Mouse (Mus musculus) lung, embryonic 15.5 days (tissue): Measurements from ENCODE around the gene Gm16503. TPM values are rescaled to one million over a fixed set of nuclear protein-coding genes. Genes with fewer than 3 reads are reported as not detected.
"Not testable (repeated sequence)": the region's sequence is repeated elsewhere in the genome, so short reads cannot be mapped to it uniquely, and the experiment has no call there.

ENCODE experiments used
- ATAC-seq: fragments of 200-750 bp; cut with Nextera tagmentation; 2 replicates; pipeline ENCODE4 v1.8.0; 2017; ENCODE audit warnings: moderate number of reproducible peaks, borderline replicate concordance; ENCODE audit not compliant: low FRiP score, low TSS enrichment; ENCODE audit errors: extremely low read depth
- H3K27ac ChIP-seq: fragments of 300-500 bp; sonication (generic); 2 replicates; pipeline ENCODE4 v1.5.1; 2015; ENCODE audit warnings: moderate library complexity, mild to moderate bottlenecking, inconsistent platforms
- H3K27me3 ChIP-seq: fragments of 300-500 bp; sonication (generic); 2 replicates; pipeline ENCODE4 v1.6.1; 2015; ENCODE audit warnings: inconsistent platforms
- H3K36me3 ChIP-seq: fragments of 300-500 bp; sonication (generic); 2 replicates; pipeline ENCODE4 v1.6.1; 2015; ENCODE audit warnings: inconsistent platforms
- H3K4me1 ChIP-seq: fragments of 300-500 bp; sonication (generic); 2 replicates; pipeline ENCODE4 v1.6.1; 2015; ENCODE audit warnings: inconsistent platforms
- H3K4me2 ChIP-seq: fragments of 300-500 bp; sonication (generic); 2 replicates; pipeline ENCODE4 v1.6.1; 2015; ENCODE audit warnings: inconsistent platforms, mild to moderate bottlenecking, moderate library complexity
- H3K4me3 ChIP-seq: fragments of 300-500 bp; sonication (generic); 2 replicates; pipeline ENCODE4 v1.5.1; 2015; ENCODE audit warnings: mild to moderate bottlenecking, inconsistent platforms
- H3K9ac ChIP-seq: fragments of 300-500 bp; sonication (generic); 2 replicates; pipeline ENCODE4 v1.6.1; 2015; ENCODE audit warnings: inconsistent platforms
- H3K9me3 ChIP-seq: fragments of 300-500 bp; sonication (generic); 2 replicates; pipeline ENCODE4 v1.6.1; 2016; ENCODE audit warnings: inconsistent platforms
- WGBS: fragments of 180-500 bp; shearing (Covaris S2); methylation state at CpG from one replicate; pipeline ENCODE4 v1.1.7; 2015; 5-methylcytosine and 5-hydroxymethylcytosine counted together
- polyA plus RNA-seq: library from polyadenylated mRNA; unstranded; fragments of >200 nt; fragmentation: Nextera tagmentation; extraction: Ambion mirVana; gene quantifications from 2 replicates; pipeline ENCODE4 v1.2.1, GENCODE M21; 2015

The Gm16503 gene
- polyA plus RNA-seq, 1 experiment from 2014 or later = 0.22 TPM

GRCm38 (mm10) chr4:147554361-147554760, 14.3 kb downstream of the Gm16503 start:
- H3K27me3 ChIP-seq, H3K4me3 ChIP-seq, H3K4me1 ChIP-seq, ATAC-seq, H3K9me3 ChIP-seq, H3K4me2 ChIP-seq, H3K27ac ChIP-seq, H3K36me3 ChIP-seq, H3K9ac ChIP-seq: not testable (repeated sequence)
- 63% methylated on average over 2 of the region's 2 CpGs for WGBS

- H3K4me3 ChIP-seq, ATAC-seq, H3K4me2 ChIP-seq, H3K4me1 ChIP-seq, H3K27me3 ChIP-seq, H3K27ac ChIP-seq, H3K9ac ChIP-seq, H3K36me3 ChIP-seq, H3K9me3 ChIP-seq: not testable (repeated sequence)
- WGBS = 41% methylated on average over 1 of the region's 1 CpGs
These were observed 16.9 kb downstream of the Gm16503 start for GRCm38 (mm10) chr4:147556921-147557320.

- H3K36me3 ChIP-seq, H3K27me3 ChIP-seq, H3K4me2 ChIP-seq, H3K4me3 ChIP-seq, H3K9ac ChIP-seq, H3K9me3 ChIP-seq, H3K4me1 ChIP-seq, ATAC-seq, H3K27ac ChIP-seq: not testable (repeated sequence)
These were observed 18.0 kb downstream of the Gm16503 start for GRCm38 (mm10) chr4:147558011-147558410.

DNA sequence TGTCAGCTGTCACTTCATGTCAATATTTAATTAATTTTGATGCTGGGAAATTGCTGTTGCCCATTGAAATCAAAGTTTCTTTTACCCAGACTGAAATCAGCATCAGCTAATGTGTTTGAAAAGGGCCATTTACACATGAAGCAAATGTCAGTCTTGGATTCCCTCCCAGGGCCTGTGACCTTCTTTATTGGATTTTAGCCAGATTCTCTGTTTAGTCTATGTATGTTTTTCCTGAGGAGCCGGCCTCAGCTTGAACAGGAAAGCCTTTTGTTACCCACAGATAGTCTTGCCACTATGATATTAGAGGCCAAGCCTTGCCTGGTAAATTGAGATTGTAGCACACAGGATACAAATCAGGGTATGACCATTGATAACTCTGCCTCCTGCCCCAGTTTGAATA, 19.1 kb downstream of the Gm16503 start:
- not testable (repeated sequence) for H3K36me3 ChIP-seq, H3K9me3 ChIP-seq, H3K9ac ChIP-seq, ATAC-seq, H3K27me3 ChIP-seq, H3K4me1 ChIP-seq, H3K4me3 ChIP-seq, H3K27ac ChIP-seq, H3K4me2 ChIP-seq
- WGBS = 24% methylated on average over 1 of the region's 1 CpGs

DNA sequence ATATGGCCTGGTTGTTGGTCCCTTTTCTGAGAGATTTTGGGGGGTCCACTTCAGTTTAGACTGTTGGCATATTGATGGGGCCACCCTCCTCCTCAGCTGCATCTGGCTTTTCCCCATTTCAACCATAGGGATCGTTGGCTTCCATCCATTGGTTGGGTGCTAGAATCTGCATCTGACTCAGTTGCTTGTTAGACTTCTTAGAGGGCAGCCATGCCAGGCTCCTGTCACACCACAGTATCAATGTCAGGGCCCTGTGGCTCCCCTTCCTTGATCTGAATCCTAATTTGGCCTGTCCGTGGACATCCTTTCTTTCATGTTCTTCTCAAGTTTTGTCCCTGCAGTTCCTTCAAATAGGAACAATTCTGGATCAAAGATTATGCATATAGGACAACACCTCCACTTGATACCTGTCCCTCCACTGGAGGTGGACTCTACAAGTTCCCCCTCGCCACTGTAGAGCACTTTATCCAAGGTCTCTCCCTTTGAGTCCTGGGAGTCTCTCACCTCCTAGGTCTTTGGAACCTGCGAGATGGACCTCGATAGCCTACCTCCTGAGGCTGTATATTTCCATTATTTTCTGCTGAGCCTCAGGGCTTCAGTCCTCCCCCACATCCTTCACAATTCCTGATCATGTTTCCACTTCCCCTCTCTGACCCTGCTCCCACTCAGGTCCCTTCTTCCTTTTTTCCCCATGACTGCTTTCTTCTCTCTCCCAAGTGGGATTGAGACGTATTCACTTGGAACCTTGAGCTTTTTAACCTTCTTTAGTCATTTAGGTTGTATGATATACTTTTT, 25.6 kb downstream of the Gm16503 start:
- Histone ChIP-seq H3K27me3 (no peaks in the 10 kb centered on the region), H3K9ac (no peak overlapping the region), H3K4me1 (no peaks in the 10 kb centered on the region), H3K27ac (no peak overlapping the region), H3K4me2 (no peak overlapping the region), H3K36me3 (no peaks in the 10 kb centered on the region), H3K9me3 (peaks cover 12% of the 10 kb centered on the region), H3K4me3 (no peak overlapping the region)
- ATAC-seq = no peak
- WGBS = 70% methylated on average over 6 of the region's 6 CpGs

- H3K36me3 ChIP-seq, H3K4me3 ChIP-seq, H3K27me3 ChIP-seq, H3K27ac ChIP-seq, H3K9ac ChIP-seq, H3K4me2 ChIP-seq, ATAC-seq, H3K4me1 ChIP-seq: not testable (repeated sequence)
- WGBS = 75% methylated on average over 8 of the region's 8 CpGs
- peaks cover 17% of the 10 kb centered on the region; the same call in 1 of the 2 replicates for H3K9me3 ChIP-seq
These were observed 31.1 kb downstream of the Gm16503 start for GRCm38 (mm10) chr4:147571156-147571555.

DNA sequence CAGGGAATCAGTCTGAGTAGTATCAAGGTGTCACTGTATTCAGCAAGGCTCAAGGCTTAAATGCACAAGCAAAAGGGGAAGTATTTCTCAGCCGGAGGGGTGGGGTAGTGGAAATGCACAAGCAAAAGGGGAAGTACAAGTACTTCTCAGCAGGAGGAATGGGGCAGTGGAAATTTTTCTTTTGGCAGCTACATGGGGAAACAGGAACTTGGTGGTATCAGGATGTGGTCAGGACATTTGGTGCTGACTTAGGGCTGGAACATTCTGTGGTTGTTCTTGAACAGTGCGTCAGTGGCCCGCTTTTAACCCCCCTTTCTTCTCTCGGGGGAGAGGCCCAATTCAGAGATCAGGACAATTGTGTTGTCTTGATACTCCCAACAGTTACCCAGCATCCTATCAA, 39.4 kb downstream of the Gm16503 start:
- not testable (repeated sequence) for H3K27ac ChIP-seq, H3K4me1 ChIP-seq, H3K27me3 ChIP-seq, H3K4me2 ChIP-seq, H3K9ac ChIP-seq, ATAC-seq, H3K36me3 ChIP-seq, H3K4me3 ChIP-seq
- 89% methylated on average over 4 of the region's 4 CpGs for WGBS
- H3K9me3 ChIP-seq = peaks cover 18% of the 10 kb centered on the region

- Histone ChIP-seq H3K4me3 (no peak overlapping the region), H3K27me3 (no peaks in the 10 kb centered on the region), H3K36me3 (no peaks in the 10 kb centered on the region), H3K9ac (no peak overlapping the region), H3K4me2 (no peak overlapping the region), H3K9me3 (peaks cover 36% of the 10 kb centered on the region), H3K27ac (no peak overlapping the region), H3K4me1 (no peaks in the 10 kb centered on the region)
- 49% methylated on average over 1 of the region's 1 CpGs for WGBS
- peak; percentile 46; the same call in 1 of the 2 replicates for ATAC-seq
These were observed 46.8 kb downstream of the Gm16503 start for GRCm38 (mm10) chr4:147586511-147587473.

Other genes with a start within 250 kb of the Gm16503 start
- gene Zfp988, start 234.5 kb upstream of the Gm16503 start, polyA plus RNA-seq = 0.20 TPM in 1 of 2 replicates, not detected in the other
- 0.19 and 0.22 TPM in 2 replicates for gene Zfp978, start 178.9 kb upstream of the Gm16503 start, polyA plus RNA-seq
- gene Zfp982, start 47.8 kb upstream of the Gm16503 start, polyA plus RNA-seq = 4.4 and 4.9 TPM in 2 replicates
- 0.22 and 0.29 TPM in 2 replicates for gene Zfp985, start 13.1 kb downstream of the Gm16503 start, polyA plus RNA-seq
- 4.0 and 4.6 TPM in 2 replicates for gene Zfp979, start 102.3 kb downstream of the Gm16503 start, polyA plus RNA-seq
- not detected in 2 replicates for gene Zfp534, start 162.3 kb downstream of the Gm16503 start, polyA plus RNA-seq